Mouse (Mus musculus): ENCODE data around the gene Asl. TPM values are rescaled to one million over a fixed set of nuclear protein-coding genes. Genes with fewer than 3 reads are reported as not detected.

Asl gene
- total RNA-seq, 1 experiment: 27.2 TPM

- DNase-seq (ENCODE audit: low read depth, low spot score): no peak
- Histone ChIP-seq H3K9me3 (ENCODE audit: control insufficient read depth, insufficient read depth, low read depth, low read length) (no peaks in the 10 kb centered on the region), H3K4me3 (ENCODE audit: insufficient read depth in 1 of 2, low read depth in 1 of 2, low read length in 2 of 2, poor library complexity in 1 of 2, severe bottlenecking in 1 of 2) (no peak overlapping the region), H3K4me1 (ENCODE audit: control insufficient read depth in 2 of 2, insufficient read depth in 2 of 2, low read length in 2 of 2, poor library complexity in 1 of 2) (peaks cover 7 to 18% of the 10 kb centered on the region in 2 experiments; a peak in 3 of 4 replicates), H3K9ac (ENCODE audit: insufficient read depth, low read depth, low read length, poor library complexity, severe bottlenecking) (no peak overlapping the region), H3K36me3 (ENCODE audit: control insufficient read depth, insufficient read depth, low read length, poor library complexity, severe bottlenecking) (peaks cover 7% of the 10 kb centered on the region), H3K27ac (ENCODE audit: insufficient read depth, low read depth, low read length, poor library complexity, severe bottlenecking) (no peak overlapping the region)
- no peak for TF ChIP-seq CHD2 (IDR thresholded peaks at IDR 0.05; ENCODE audit: low read depth, low read length)
- no peak for TF ChIP-seq HCFC1 (IDR thresholded peaks at IDR 0.05; ENCODE audit: borderline replicate concordance, insufficient read depth, low read length)
- no peak for TF ChIP-seq MAFK (IDR thresholded peaks at IDR 0.05; ENCODE audit: insufficient read depth, low read depth, low read length)
- TF ChIP-seq ZC3H11A (IDR thresholded peaks at IDR 0.05; ENCODE audit: borderline replicate concordance, low read depth, low read length): no peak
- no peak for TF ChIP-seq ZNF384 (IDR thresholded peaks at IDR 0.05; ENCODE audit: low read depth, low read length)
- in situ Hi-C loops (cut with MboI; ENCODE audit: low sequenced_read_pairs in 2 of 2, unreplicated experiment in 2 of 2): no loop called here
Measured at GRCm38 (mm10) chr5:129980216-129980615, 48.8 kb downstream of the Asl start.

- Histone ChIP-seq H3K36me3 (ENCODE audit: control insufficient read depth, insufficient read depth, low read length, poor library complexity, severe bottlenecking) (peaks cover 7% of the 10 kb centered on the region), H3K4me3 (ENCODE audit: insufficient read depth in 1 of 2, low read depth in 1 of 2, low read length in 2 of 2, poor library complexity in 1 of 2, severe bottlenecking in 1 of 2) (no peak overlapping the region), H3K4me1 (ENCODE audit: control insufficient read depth in 2 of 2, insufficient read depth in 2 of 2, low read length in 2 of 2, poor library complexity in 1 of 2) (peaks cover 8 to 20% of the 10 kb centered on the region in 2 experiments; a peak in 3 of 4 replicates), H3K9ac (ENCODE audit: insufficient read depth, low read depth, low read length, poor library complexity, severe bottlenecking) (no peak overlapping the region), H3K9me3 (ENCODE audit: control insufficient read depth, insufficient read depth, low read depth, low read length) (no peaks in the 10 kb centered on the region), H3K27ac (ENCODE audit: insufficient read depth, low read depth, low read length, poor library complexity, severe bottlenecking) (no peak overlapping the region)
- DNase-seq (ENCODE audit: low read depth, low spot score): no peak
- TF ChIP-seq CHD2 (IDR thresholded peaks at IDR 0.05; ENCODE audit: low read depth, low read length): no peak
- no peak for TF ChIP-seq ZC3H11A (IDR thresholded peaks at IDR 0.05; ENCODE audit: borderline replicate concordance, low read depth, low read length)
- no peak for TF ChIP-seq MAFK (IDR thresholded peaks at IDR 0.05; ENCODE audit: insufficient read depth, low read depth, low read length)
- in situ Hi-C loops (cut with MboI; ENCODE audit: low sequenced_read_pairs in 2 of 2, unreplicated experiment in 2 of 2): no loop called here
Measured at GRCm38 (mm10) chr5:129978608-129979007, 50.4 kb downstream of the Asl start.

GRCm38 (mm10) chr5:129977768-129978167 is 51.3 kb downstream of the Asl start:
- H3K36me3 ChIP-seq (ENCODE audit: control insufficient read depth, insufficient read depth, low read length, poor library complexity, severe bottlenecking): peaks cover 10% of the 10 kb centered on the region; the same call in 1 of the 2 replicates
- peaks cover 8 to 23% of the 10 kb centered on the region in 2 experiments; a peak in 3 of 4 replicates for H3K4me1 ChIP-seq (ENCODE audit: control insufficient read depth in 2 of 2, insufficient read depth in 2 of 2, low read length in 2 of 2, poor library complexity in 1 of 2)
- H3K9ac ChIP-seq (ENCODE audit: insufficient read depth, low read depth, low read length, poor library complexity, severe bottlenecking): no peak overlapping the region
- in situ Hi-C loops (cut with MboI; ENCODE audit: low sequenced_read_pairs in 2 of 2, unreplicated experiment in 2 of 2): no loop called here
- H3K4me3 ChIP-seq (ENCODE audit: insufficient read depth in 1 of 2, low read depth in 1 of 2, low read length in 2 of 2, poor library complexity in 1 of 2, severe bottlenecking in 1 of 2): no peak overlapping the region
- H3K9me3 ChIP-seq (ENCODE audit: control insufficient read depth, insufficient read depth, low read depth, low read length): no peaks in the 10 kb centered on the region
- TF ChIP-seq ZNF384 (IDR thresholded peaks at IDR 0.05; ENCODE audit: low read depth, low read length) (no peak), ZC3H11A (IDR thresholded peaks at IDR 0.05; ENCODE audit: borderline replicate concordance, low read depth, low read length) (no peak), HCFC1 (IDR thresholded peaks at IDR 0.05; ENCODE audit: borderline replicate concordance, insufficient read depth, low read length) (no peak), MAFK (IDR thresholded peaks at IDR 0.05; ENCODE audit: insufficient read depth, low read depth, low read length) (no peak), CHD2 (IDR thresholded peaks at IDR 0.05; ENCODE audit: low read depth, low read length) (no peak)
- DNase-seq (ENCODE audit: low read depth, low spot score): no peak
- no peak overlapping the region for H3K27ac ChIP-seq (ENCODE audit: insufficient read depth, low read depth, low read length, poor library complexity, severe bottlenecking)

GRCm38 (mm10) chr5:129974866-129975311 is 54.2 kb downstream of the Asl start:
- TF ChIP-seq CHD2 (IDR thresholded peaks at IDR 0.05; ENCODE audit: low read depth, low read length): no peak
- no peak for TF ChIP-seq HCFC1 (IDR thresholded peaks at IDR 0.05; ENCODE audit: borderline replicate concordance, insufficient read depth, low read length)
- TF ChIP-seq ZC3H11A (IDR thresholded peaks at IDR 0.05; ENCODE audit: borderline replicate concordance, low read depth, low read length): no peak
- no peak for TF ChIP-seq MAFK (IDR thresholded peaks at IDR 0.05; ENCODE audit: insufficient read depth, low read depth, low read length)
- no peak for TF ChIP-seq ZNF384 (IDR thresholded peaks at IDR 0.05; ENCODE audit: low read depth, low read length)
- in situ Hi-C loops (cut with MboI; ENCODE audit: low sequenced_read_pairs in 2 of 2, unreplicated experiment in 2 of 2): no loop called here
- H3K4me3 ChIP-seq (ENCODE audit: insufficient read depth in 1 of 2, low read depth in 1 of 2, low read length in 2 of 2, poor library complexity in 1 of 2, severe bottlenecking in 1 of 2): no peak overlapping the region
- H3K4me1 ChIP-seq (ENCODE audit: control insufficient read depth in 2 of 2, insufficient read depth in 2 of 2, low read length in 2 of 2, poor library complexity in 1 of 2): peaks cover 9 to 23% of the 10 kb centered on the region in 2 experiments
- DNase-seq (ENCODE audit: low read depth, low spot score): no peak
- peaks cover 11% of the 10 kb centered on the region; the same call in 1 of the 2 replicates for H3K36me3 ChIP-seq (ENCODE audit: control insufficient read depth, insufficient read depth, low read length, poor library complexity, severe bottlenecking)
- H3K27ac ChIP-seq (ENCODE audit: insufficient read depth, low read depth, low read length, poor library complexity, severe bottlenecking): no peak overlapping the region
- no peaks in the 10 kb centered on the region for H3K9me3 ChIP-seq (ENCODE audit: control insufficient read depth, insufficient read depth, low read depth, low read length)
- no peak overlapping the region for H3K9ac ChIP-seq (ENCODE audit: insufficient read depth, low read depth, low read length, poor library complexity, severe bottlenecking)

- H3K27ac ChIP-seq (ENCODE audit: insufficient read depth, low read depth, low read length, poor library complexity, severe bottlenecking): no peak overlapping the region
- no peaks in the 10 kb centered on the region for H3K9me3 ChIP-seq (ENCODE audit: control insufficient read depth, insufficient read depth, low read depth, low read length)
- peaks cover 9 to 21% of the 10 kb centered on the region in 2 experiments for H3K4me1 ChIP-seq (ENCODE audit: control insufficient read depth in 2 of 2, insufficient read depth in 2 of 2, low read length in 2 of 2, poor library complexity in 1 of 2)
- in situ Hi-C loops (cut with MboI; ENCODE audit: low sequenced_read_pairs in 2 of 2, unreplicated experiment in 2 of 2): no loop called here
- H3K36me3 ChIP-seq (ENCODE audit: control insufficient read depth, insufficient read depth, low read length, poor library complexity, severe bottlenecking): peaks cover 11% of the 10 kb centered on the region; the same call in 1 of the 2 replicates
- TF ChIP-seq CHD2 (IDR thresholded peaks at IDR 0.05; ENCODE audit: low read depth, low read length): no peak
- TF ChIP-seq MAFK (IDR thresholded peaks at IDR 0.05; ENCODE audit: insufficient read depth, low read depth, low read length): no peak
- no peak for TF ChIP-seq ZNF384 (IDR thresholded peaks at IDR 0.05; ENCODE audit: low read depth, low read length)
- no peak for TF ChIP-seq HCFC1 (IDR thresholded peaks at IDR 0.05; ENCODE audit: borderline replicate concordance, insufficient read depth, low read length)
- no peak for TF ChIP-seq ZC3H11A (IDR thresholded peaks at IDR 0.05; ENCODE audit: borderline replicate concordance, low read depth, low read length)
- H3K4me3 ChIP-seq (ENCODE audit: insufficient read depth in 1 of 2, low read depth in 1 of 2, low read length in 2 of 2, poor library complexity in 1 of 2, severe bottlenecking in 1 of 2): no peak overlapping the region
- DNase-seq (ENCODE audit: low read depth, low spot score): no peak
- no peak overlapping the region for H3K9ac ChIP-seq (ENCODE audit: insufficient read depth, low read depth, low read length, poor library complexity, severe bottlenecking)
Measured at GRCm38 (mm10) chr5:129974354-129974753, 54.7 kb downstream of the Asl start.

Measured in ES-E14 (cell line).